ENCODE assay signal across 8 mouse cellular contexts in genomic region chr11:71751174-71751611, GRCm38 (mm10). TPM values are rescaled to one million over a fixed set of nuclear protein-coding genes. Genes with fewer than 3 reads are reported as not detected.
A peak's percentile ranks its signal among the peaks of the same experiment; 100 is the strongest.
DNase-seq lines count a peak whose midpoint lies in the region; ATAC-seq and TF ChIP-seq lines count a peak whose summit lies in the region.

No protein-coding gene starts in this region.

- H3K9ac ChIP-seq in heart, embryonic 11.5 days (ENCODE audit: low read depth, low read length) = peak overlapping the region; percentile 64
- H3K9ac ChIP-seq in forebrain, embryonic 16.5 days (replicated peaks; ENCODE audit: low read depth, low read length) = peak overlapping the region; percentile 90
- peak overlapping the region; percentile 1; the same call in 1 of the 2 replicates for H3K9ac ChIP-seq in limb, embryonic 14.5 days (ENCODE audit: low read depth, low read length, severe bottlenecking)

- peaks cover 41% of the 10 kb centered on the region for H3K27me3 ChIP-seq in heart, embryonic 11.5 days (ENCODE audit: control insufficient read depth, insufficient read depth, low read length)
- no peaks in the 10 kb centered on the region for H3K27me3 ChIP-seq in forebrain, embryonic 16.5 days (replicated peaks; ENCODE audit: control insufficient read depth, insufficient read depth, low read length)
- H3K27me3 ChIP-seq in limb, embryonic 14.5 days (ENCODE audit: control insufficient read depth, insufficient read depth, low read length) = peaks cover 39% of the 10 kb centered on the region

- no peaks in the 10 kb centered on the region for H3K4me1 ChIP-seq in heart, embryonic 11.5 days (ENCODE audit: control insufficient read depth, insufficient read depth, low read length)
- H3K4me1 ChIP-seq in brown adipose tissue, adult 24 weeks (ENCODE audit: control insufficient read depth, insufficient read depth, insufficient read length, low read length) = peaks cover 8% of the 10 kb centered on the region
- H3K4me1 ChIP-seq in forebrain, embryonic 16.5 days (replicated peaks; ENCODE audit: control insufficient read depth, insufficient read depth, low read length) = peaks cover 34% of the 10 kb centered on the region
- peaks cover 3% of the 10 kb centered on the region; the same call in 1 of the 2 replicates for H3K4me1 ChIP-seq in limb, embryonic 14.5 days (ENCODE audit: control insufficient read depth, insufficient read depth, low read length)

- peak overlapping the region; percentile 98 for H3K4me2 ChIP-seq in heart, embryonic 11.5 days
- peak overlapping the region; percentile 86 for H3K4me2 ChIP-seq in forebrain, embryonic 16.5 days (ENCODE audit: low read length)
- peak overlapping the region; percentile 56 for H3K4me2 ChIP-seq in limb, embryonic 14.5 days (replicated peaks; ENCODE audit: low read depth, low read length, severe bottlenecking)

- H3K9me3 ChIP-seq in heart, embryonic 11.5 days (replicated peaks; ENCODE audit: control insufficient read depth, low read length) = no peaks in the 10 kb centered on the region
- H3K9me3 ChIP-seq in forebrain, embryonic 16.5 days (ENCODE audit: control insufficient read depth, low read length) = no peaks in the 10 kb centered on the region; the same call in 1 of the 2 replicates
- H3K9me3 ChIP-seq in limb, embryonic 14.5 days (ENCODE audit: control insufficient read depth, low read length) = no peaks in the 10 kb centered on the region

- H3K27ac ChIP-seq in heart, embryonic 11.5 days (ENCODE audit: low read depth, low read length) = no peak overlapping the region
- H3K27ac ChIP-seq in brown adipose tissue, adult 24 weeks (replicated peaks; ENCODE audit: low read depth, low read length) = no peak overlapping the region
- peak overlapping the region; percentile 75 for H3K27ac ChIP-seq in forebrain, embryonic 16.5 days (ENCODE audit: low read length)
- no peak overlapping the region for H3K27ac ChIP-seq in limb, embryonic 14.5 days (replicated peaks; ENCODE audit: low read depth, low read length)

- H3K4me3 ChIP-seq in heart, embryonic 11.5 days (ENCODE audit: low read depth, low read length) = peak overlapping the region; percentile 67
- peak overlapping the region; percentile 60 for H3K4me3 ChIP-seq in brown adipose tissue, adult 24 weeks (ENCODE audit: insufficient read depth, low read depth, low read length)
- H3K4me3 ChIP-seq in forebrain, embryonic 16.5 days (replicated peaks; ENCODE audit: low read length) = peak overlapping the region; percentile 87
- H3K4me3 ChIP-seq in limb, embryonic 14.5 days (replicated peaks; ENCODE audit: low read length) = peak overlapping the region; percentile 36

- H3K36me3 ChIP-seq in heart, embryonic 11.5 days (ENCODE audit: control insufficient read depth, insufficient read depth, low read length) = no peaks in the 10 kb centered on the region
- H3K36me3 ChIP-seq in forebrain, embryonic 16.5 days (ENCODE audit: control insufficient read depth, insufficient read depth) = no peaks in the 10 kb centered on the region
- no peaks in the 10 kb centered on the region for H3K36me3 ChIP-seq in limb, embryonic 14.5 days (ENCODE audit: control insufficient read depth, insufficient read depth, low read length)

- DNase-seq in heart, adult 9 months (ENCODE audit: low spot score in 2 of 2) = no peak
- no peak for DNase-seq in limb, embryonic 14.5 days (ENCODE audit: low spot score)
- DNase-seq in neural tube, embryonic 10.5 days (ENCODE audit: extremely low spot score, low spot score) = peak; percentile 64
- DNase-seq in ovary, adult 18-20 months (ENCODE audit: low spot score) = no peak
- no peak for DNase-seq in urinary bladder, postnatal 4 days (ENCODE audit: low spot score in 2 of 2)

- WGBS in heart, embryonic 11.5 days (ENCODE audit: insufficient replicate concordance) = 2% methylated on average over 41 of the region's 41 CpGs
- 0% methylated on average over 33 of the region's 41 CpGs for WGBS in forebrain, embryonic 16.5 days
- WGBS in limb, embryonic 14.5 days = 2% methylated on average over 26 of the region's 41 CpGs

- TF ChIP-seq POLR2A in limb, embryonic 14.5 days (IDR thresholded peaks at IDR 0.05; ENCODE audit: borderline replicate concordance, extremely low read depth, insufficient read depth, insufficient read length) = no peak

- peak; percentile 2; the same call in 1 of the 2 replicates for ATAC-seq in heart, embryonic 11.5 days (replicated peaks; ENCODE audit: insufficient number of reproducible peaks, low FRiP score, low TSS enrichment)
- peak; percentile 34; the same call in 1 of the 2 replicates for ATAC-seq in forebrain, embryonic 16.5 days
- ATAC-seq in limb, embryonic 14.5 days (ENCODE audit: low FRiP score, low read depth) = no peak

RNA-seq across cellular contexts. Expression of gene Wscd1, which starts 1.5 kb away (rescaled TPM):
- polyA plus RNA-seq in heart, embryonic 11.5 days (2014; fragmentation: Nextera tagmentation; extraction: Ambion mirVana) = 1.8 and 1.9 TPM in 2 replicates
- 1.0 and 1.2 TPM in 2 replicates for polyA plus RNA-seq in brown adipose tissue, adult 24 weeks (2012; ENCODE audit: insufficient read depth, insufficient read length, missing spikeins)
- 52.7 and 59.4 TPM in 2 replicates for polyA plus RNA-seq in forebrain, embryonic 16.5 days (2015; fragmentation: Nextera tagmentation; extraction: Ambion mirVana)
- polyA plus RNA-seq in limb, embryonic 14.5 days (2012; rRNA removed) = 2.5 and 2.6 TPM in 2 replicates
- polyA plus RNA-seq in limb, embryonic 14.5 days (2014; fragmentation: Nextera tagmentation; extraction: Ambion mirVana) = 2.0 and 2.6 TPM in 2 replicates

Comparison
In these comparisons a context has a peak if more than half of its experiments do, and no peak if none do; other contexts are left out.
1. H3K4me3 ChIP-seq: peak in every context shown above with its lines; median percentile 87 in forebrain, embryonic 16.5 days; 67 in heart, embryonic 11.5 days; 60 in brown adipose tissue, adult 24 weeks; 36 in limb, embryonic 14.5 days.
2. H3K9ac ChIP-seq: peak in every context shown above with its lines; median percentile 90 in forebrain, embryonic 16.5 days; 64 in heart, embryonic 11.5 days; 1 in limb, embryonic 14.5 days.
3. RNA of gene Wscd1, which starts 1.5 kb away (polyA plus RNA-seq): 52.7 to 59.4 TPM in forebrain, embryonic 16.5 days; 2.0 to 2.6 TPM in limb, embryonic 14.5 days, 1.8 to 1.9 TPM in heart, embryonic 11.5 days and 1.0 to 1.2 TPM in brown adipose tissue, adult 24 weeks; every median in the first group is over 10 times any median in the second.
4. Peak in every context shown above with its lines, with median percentiles within 50 percentile points of each other: H3K4me2 ChIP-seq.